Mouse (Mus musculus) right cerebral cortex, postnatal 14 days (tissue): ENCODE measurements at regions not wholly inside any gene's neighbourhood (a gene's known extent, or its start where the extent isn't known, plus 50 kb on each side); places are given as distances from the start of the nearest gene placed in this dataset.
"Not testable (repeated sequence)": the region's sequence is repeated elsewhere in the genome, so short reads cannot be mapped to it uniquely, and the experiment has no call there.

ENCODE experiments used
- DNase-seq: peaks from one replicate; pipeline ENCODE4 v3.0.0; 2022

DNA sequence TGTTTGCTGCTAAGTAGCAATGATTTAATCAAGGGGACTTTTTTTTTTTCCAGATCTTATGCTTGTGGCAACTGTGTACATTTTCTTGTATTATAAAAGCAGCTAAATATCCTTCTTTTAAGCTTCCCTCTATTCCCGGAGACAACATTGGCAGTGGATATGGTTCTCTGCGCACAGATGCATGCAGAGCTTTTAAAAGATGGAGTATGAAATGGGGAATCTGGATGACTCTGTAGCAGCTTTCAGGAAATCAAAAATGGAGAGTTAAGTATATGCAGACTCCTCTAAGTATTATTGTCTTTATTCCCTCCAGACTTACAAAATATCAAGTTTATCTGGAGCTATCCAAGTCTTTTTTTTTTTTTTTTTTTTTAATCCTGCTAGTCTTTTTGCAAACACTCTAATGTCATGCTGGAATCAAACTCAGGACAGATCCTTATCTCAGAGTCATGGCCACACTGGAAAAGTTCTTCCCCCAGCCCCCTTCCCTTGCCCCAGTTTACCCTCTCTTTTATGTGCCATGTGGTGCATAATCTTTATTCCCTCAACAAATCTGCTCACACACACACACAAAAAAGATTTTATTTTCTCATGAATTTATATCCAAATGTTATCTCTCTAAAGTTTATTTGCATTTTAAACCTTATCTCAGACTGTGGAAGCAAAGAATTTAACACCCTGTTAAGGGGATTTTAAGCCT, 1080.3 kb upstream of the Cdh6 start:
- no peak for DNase-seq

DNA sequence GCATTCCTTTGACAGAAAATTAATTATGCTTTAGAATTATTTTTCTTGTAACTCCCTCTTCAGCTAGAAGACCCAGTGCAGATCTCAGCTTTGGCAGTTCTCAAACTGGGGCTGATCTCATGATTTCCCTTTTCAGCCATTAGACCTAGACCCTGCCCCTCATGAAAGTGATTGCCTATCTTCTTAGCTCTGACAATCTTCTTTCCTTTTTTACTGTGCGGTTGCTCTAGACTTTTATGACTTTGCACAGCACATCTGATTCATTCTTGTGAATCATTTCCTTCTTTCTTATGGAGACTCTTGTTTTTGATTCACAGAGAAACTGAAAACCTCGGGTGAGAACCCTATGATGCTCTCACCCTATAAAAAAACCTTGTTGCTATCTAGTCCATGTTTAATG, 1078.3 kb upstream of the Cdh6 start:
- DNase-seq: no peak

DNA sequence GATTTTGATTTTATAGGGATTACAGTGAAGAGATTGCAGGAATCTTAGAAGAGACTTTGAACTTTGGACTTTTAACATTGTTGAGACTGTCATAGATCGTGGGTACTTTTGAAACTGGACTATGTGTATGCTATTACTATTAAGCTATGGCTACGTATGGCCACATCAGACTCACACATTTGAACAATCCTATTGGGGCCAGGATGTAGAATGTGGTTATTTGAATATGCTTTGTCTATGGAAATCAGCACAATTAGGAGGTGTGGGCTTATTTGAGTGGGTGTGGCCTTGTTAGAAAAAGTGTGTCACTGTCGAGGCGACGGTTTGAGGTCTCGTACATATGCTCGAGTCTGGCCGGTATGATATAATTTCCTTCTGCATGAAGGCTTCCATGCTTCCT, 1041.8 kb upstream of the Cdh6 start:
- DNase-seq: no peak

DNA sequence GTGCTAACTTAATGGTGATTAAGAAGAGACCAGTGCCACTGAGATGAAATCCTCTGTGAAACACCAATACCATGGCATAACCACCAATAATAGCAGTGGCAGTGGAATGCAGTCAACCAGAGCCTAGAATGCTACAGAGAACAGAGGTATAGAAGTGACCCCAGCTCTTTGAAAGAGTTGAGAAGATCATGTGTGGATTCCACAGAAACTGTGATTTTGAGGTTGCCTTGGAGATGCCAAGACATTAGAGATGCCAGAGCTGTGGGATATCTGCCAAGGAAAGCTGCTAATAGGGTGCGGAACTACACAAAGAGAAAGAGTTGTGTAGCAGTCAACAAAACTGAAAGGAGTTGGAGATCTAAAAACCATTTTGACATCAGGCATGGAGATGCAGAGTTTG, 1041.3 kb upstream of the Cdh6 start:
- no peak for DNase-seq

DNA sequence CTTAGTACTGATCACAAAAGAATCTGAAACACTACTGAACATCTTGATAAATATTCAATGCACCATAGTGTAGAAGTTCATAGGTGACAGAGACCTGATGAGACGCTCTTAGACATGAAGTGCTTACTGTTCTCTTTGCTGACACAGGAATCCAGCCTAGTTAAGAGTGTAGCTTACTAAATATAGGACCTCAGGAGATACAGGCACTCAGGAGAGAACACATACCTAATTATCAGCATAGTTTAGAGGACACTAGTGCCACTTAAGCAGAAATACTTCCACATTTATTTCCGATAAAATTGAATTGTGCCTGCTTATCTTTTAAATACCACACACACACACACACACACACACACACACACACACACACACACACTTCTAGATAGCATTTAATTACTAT, 1004.0 kb upstream of the Cdh6 start:
- DNase-seq: no peak

DNA sequence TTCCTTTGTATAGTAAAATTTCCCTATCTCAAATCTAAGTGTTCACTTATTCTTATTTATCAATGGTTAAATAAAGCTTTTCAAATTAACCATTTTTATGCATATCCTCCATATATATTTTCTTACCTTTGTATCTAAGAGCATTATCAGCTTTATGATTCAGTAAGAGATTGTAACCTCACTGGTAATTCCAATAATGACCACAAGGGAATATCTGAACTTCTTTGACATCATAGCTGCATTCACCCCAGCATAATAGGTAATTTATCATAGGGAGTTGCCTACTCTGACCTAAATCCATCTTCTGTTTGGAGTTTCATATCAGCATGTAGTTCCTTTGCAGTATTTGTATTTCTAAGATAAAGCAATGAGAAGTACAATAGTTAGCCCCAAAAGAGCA, 963.9 kb upstream of the Cdh6 start:
- DNase-seq: no peak

DNA sequence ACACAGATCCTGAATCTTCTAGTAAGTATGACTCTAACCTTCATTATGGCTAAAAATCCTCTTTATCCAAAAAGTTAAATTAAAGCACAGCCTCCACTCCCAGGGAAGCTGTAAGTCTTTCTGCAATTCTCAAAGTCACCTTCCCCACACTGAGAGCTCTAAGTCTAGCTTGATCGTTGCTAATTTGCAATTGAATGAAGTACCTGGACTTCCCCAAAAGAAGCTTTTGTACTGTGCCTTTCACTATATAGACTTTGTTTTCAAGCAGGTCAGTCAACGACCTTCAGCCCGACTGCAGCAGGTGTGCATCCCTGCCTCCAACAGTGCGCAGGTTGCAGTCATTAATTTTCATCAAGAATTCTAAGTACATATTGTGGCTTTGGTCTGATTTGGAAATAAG, 950.4 kb upstream of the Cdh6 start:
- DNase-seq: no peak

DNA sequence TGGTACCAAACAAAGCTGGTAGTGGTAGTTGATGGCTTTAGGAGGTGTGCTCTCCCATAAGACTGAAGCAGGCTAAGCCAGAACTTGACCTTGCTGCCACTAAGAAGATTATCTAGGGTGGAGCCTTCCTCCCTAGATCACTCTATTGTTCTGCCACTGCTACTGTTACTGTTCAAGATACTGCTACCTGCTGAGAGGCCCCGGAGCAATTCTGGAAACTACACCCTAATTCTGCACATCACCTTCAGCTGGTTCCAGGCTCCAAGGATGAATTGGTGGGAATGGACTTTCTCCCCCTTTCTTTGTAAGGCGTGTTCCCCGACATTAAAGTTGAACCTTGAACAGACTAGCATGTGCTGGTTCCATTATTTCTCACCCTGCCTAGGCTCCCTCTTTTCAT, 944.8 kb upstream of the Cdh6 start:
- not testable (repeated sequence) for DNase-seq

DNA sequence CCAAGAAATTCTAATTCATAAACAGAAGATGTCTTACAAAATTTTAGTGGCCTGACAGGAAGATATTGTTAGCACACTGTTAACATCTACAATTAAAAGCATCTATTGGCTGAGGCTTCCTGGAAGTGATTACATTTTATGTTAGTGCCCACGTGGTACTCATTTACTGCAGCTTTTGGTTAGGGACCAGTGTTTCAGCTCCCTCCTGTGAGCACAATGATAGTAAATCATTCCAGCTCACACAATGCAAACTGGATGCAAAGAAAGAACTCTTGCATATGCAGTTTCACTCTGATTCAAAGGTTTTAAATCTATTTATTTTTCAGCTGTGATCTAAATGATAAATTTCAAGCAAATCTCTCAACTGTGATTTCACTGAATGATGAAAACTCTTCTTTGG, 928.3 kb upstream of the Cdh6 start:
- no peak for DNase-seq

DNA sequence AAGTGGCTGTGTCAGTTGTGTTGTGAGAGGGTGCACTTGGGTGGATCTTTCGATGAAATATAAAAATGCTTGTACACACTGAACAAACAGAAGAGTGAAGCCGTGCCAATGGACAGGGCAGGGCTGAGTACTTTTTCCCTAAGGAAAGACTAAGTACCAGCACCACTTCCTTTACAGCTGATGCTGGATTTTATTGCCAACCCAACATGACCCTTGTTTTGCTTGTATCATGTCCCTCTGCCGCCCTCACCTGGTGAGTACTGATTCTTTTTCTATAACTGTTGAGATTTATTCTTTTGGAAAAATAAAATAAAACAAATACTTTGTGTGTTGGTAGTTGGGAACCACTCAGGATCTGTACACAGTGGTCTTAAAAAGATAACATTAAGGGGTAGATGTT, 878.4 kb upstream of the Cdh6 start:
- peak; percentile 43 for DNase-seq
